Mouse (Mus musculus) bone marrow, adult 2 months (tissue): ENCODE results near the gene 2310022B05Rik. TPM values are rescaled to one million over a fixed set of nuclear protein-coding genes. Genes with fewer than 3 reads are reported as not detected.

ENCODE experiments used
- H3K27ac ChIP-seq: fragments of 200-500 bp; 2 replicates; pipeline ENCODE4 v1.5.1; 2012; ENCODE audit warnings: low read depth, mild to moderate bottlenecking, control low read depth, inconsistent platforms, low read length; ENCODE audit not compliant: control insufficient read depth, poor library complexity, insufficient read depth
- H3K4me1 ChIP-seq: fragments of 200-500 bp; 2 replicates; pipeline ENCODE4 v1.6.1; 2011; ENCODE audit warnings: low read length; ENCODE audit not compliant: control insufficient read depth, insufficient read depth
- H3K4me3 ChIP-seq: fragments of 200-500 bp; replicated peaks from 2 replicates; pipeline ENCODE3; 2011; ENCODE audit warnings: mild to moderate bottlenecking, low read depth, low read length, control low read depth; ENCODE audit not compliant: control insufficient read depth
- CTCF ChIP-seq: fragments of 200-500 bp; IDR thresholded peaks from 2 replicates; pipeline ENCODE4 v1.5.1; 2011; ENCODE audit warnings: low read length, control low read depth; ENCODE audit not compliant: control insufficient read depth, insufficient read depth
- POLR2A ChIP-seq: fragments of 200-500 bp; IDR thresholded peaks from 2 replicates; pipeline ENCODE4 v1.6.1; 2011; ENCODE audit warnings: low read depth, mild to moderate bottlenecking, control low read depth, low read length, borderline replicate concordance; ENCODE audit not compliant: control insufficient read depth
- WGBS: fragments of 180-500 bp; shearing (Covaris S2); methylation state at CpG from one replicate; pipeline ENCODE4 v1.1.7; 2018; 5-methylcytosine and 5-hydroxymethylcytosine counted together
- polyA plus RNA-seq: library from polyadenylated mRNA; stranded (reverse); fragments of >200 nt; gene quantifications from 2 replicates; pipeline ENCODE4 v1.2.4, GENCODE M21; 2011; ENCODE audit warnings: low replicate concordance; ENCODE audit not compliant: missing spikeins, insufficient read depth, insufficient read length

Gene 2310022B05Rik
- polyA plus RNA-seq, 1 experiment, result 11.0 TPM

- no peak overlapping the region for H3K4me3 ChIP-seq
- peaks cover 2% of the 10 kb centered on the region; the same call in 1 of the 2 replicates for H3K4me1 ChIP-seq
- H3K27ac ChIP-seq, result no peak overlapping the region
- 85% methylated on average over 4 of the region's 4 CpGs for WGBS
- no peak for TF ChIP-seq CTCF
- TF ChIP-seq POLR2A, result no peak
Observed at GRCm38 (mm10) chr8:124652546-124652945, 10.6 kb downstream of the 2310022B05Rik start.

- WGBS, result 95% methylated on average over 20 of the region's 20 CpGs
- Histone ChIP-seq H3K4me3 (no peak overlapping the region), H3K27ac (no peak overlapping the region), H3K4me1 (no peaks in the 10 kb centered on the region)
- TF ChIP-seq POLR2A (no peak), CTCF (no peak)
Observed at GRCm38 (mm10) chr8:124651776-124652175, 11.4 kb downstream of the 2310022B05Rik start.

GRCm38 (mm10) chr8:124648311-124648710 is 14.9 kb downstream of the 2310022B05Rik start:
- H3K4me1 ChIP-seq, result no peaks in the 10 kb centered on the region
- H3K27ac ChIP-seq, result no peak overlapping the region
- no peak overlapping the region for H3K4me3 ChIP-seq
- TF ChIP-seq POLR2A, result no peak
- no peak for TF ChIP-seq CTCF

DNA sequence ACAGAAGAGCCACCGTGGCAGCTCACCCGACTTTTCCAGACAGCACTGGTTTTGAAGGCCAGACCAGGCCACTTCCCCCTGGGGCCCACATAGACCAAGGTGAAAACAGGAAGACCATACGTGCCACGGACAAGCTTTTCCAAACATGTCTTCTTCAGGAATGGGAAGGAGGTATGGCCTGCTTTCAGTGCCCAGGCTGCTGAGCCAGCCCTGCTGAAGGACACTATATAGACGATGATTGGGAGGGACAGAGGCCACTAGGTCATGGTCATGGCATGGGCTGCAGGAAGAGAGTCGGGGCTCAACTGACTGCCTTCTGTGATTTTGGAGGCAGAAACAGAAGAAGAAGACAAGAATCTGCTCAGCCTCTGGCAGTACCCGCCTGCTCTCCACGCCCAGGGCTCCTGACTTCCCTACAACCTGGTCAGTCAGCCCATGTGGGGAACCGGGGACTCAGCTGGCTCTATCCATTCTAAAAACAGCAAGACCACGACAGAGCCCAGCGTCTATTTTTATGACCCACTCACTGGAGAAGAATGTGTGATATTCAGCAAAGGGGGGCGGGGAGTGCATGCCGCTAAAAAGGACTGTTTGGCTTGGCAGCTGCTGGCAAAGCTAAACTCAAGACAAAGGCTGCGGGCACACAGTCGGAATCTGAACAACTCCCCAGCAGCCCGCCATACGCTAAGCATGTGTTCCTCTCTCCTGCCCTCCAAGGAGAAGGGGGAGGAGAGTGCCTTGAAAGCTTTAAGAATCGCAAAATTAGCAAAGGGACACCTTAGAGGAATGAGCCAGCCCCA is 19.4 kb downstream of the 2310022B05Rik start:
- no peaks in the 10 kb centered on the region for H3K4me1 ChIP-seq
- no peak overlapping the region for H3K4me3 ChIP-seq
- no peak for TF ChIP-seq CTCF
- TF ChIP-seq POLR2A, result no peak
- WGBS, result 64% methylated on average over 18 of the region's 18 CpGs
- H3K27ac ChIP-seq, result no peak overlapping the region

DNA sequence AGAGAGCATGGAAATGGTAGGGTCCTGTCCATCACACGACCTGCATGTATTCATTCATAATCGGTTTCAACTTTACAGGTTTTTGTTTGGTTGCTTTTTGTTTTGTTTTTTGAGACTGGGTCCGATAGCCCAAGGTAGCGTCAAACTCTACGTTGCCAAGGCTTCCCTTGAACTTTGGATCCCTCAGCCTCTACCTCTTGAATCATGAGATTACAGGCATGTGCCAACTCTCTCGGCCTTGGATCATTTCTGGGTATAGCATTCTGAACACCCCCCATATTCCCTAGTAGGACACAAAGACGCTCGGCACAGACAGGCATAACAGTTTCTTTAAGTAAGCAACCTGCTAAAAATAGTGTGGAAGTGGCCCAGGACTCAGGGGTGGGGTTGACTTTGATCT is 21.6 kb downstream of the 2310022B05Rik start:
- Histone ChIP-seq H3K4me1 (no peaks in the 10 kb centered on the region), H3K4me3 (no peak overlapping the region), H3K27ac (no peak overlapping the region)
- no peak for TF ChIP-seq POLR2A
- 93% methylated on average over 8 of the region's 8 CpGs for WGBS

DNA sequence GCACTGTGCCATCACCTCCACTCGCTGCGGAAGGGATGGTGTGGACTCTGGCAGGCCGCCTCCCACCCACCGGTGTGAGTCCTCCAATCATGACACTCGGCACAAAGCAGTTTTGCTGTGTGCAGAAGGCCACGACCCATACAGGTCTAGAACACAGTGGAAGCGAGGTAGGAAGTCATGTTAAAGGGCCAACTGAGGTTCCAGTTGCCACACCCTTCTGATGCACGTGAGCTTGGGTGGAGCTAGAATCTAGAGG is 28.0 kb downstream of the 2310022B05Rik start:
- TF ChIP-seq CTCF (no peak), POLR2A (no peak)
- H3K4me3 ChIP-seq, result no peak overlapping the region
- WGBS, result 80% methylated on average over 8 of the region's 8 CpGs
- H3K4me1 ChIP-seq, result no peaks in the 10 kb centered on the region
- no peak overlapping the region for H3K27ac ChIP-seq

- Histone ChIP-seq H3K4me3 (no peak overlapping the region), H3K4me1 (no peaks in the 10 kb centered on the region), H3K27ac (no peak overlapping the region)
- 86% methylated on average over 13 of the region's 13 CpGs for WGBS
- TF ChIP-seq POLR2A, result no peak
Observed at GRCm38 (mm10) chr8:124634411-124635246, 28.5 kb downstream of the 2310022B05Rik start.

- TF ChIP-seq CTCF, result no peak
- no peak for TF ChIP-seq POLR2A
- WGBS, result 71% methylated on average over 14 of the region's 14 CpGs
- no peak overlapping the region for H3K4me3 ChIP-seq
Observed at GRCm38 (mm10) chr8:124633001-124633703, 30.0 kb downstream of the 2310022B05Rik start.

More at GRCm38 (mm10) chr8:124633001-124633703, 30.0 kb downstream of the 2310022B05Rik start:
- no peak overlapping the region for H3K27ac ChIP-seq
- H3K4me1 ChIP-seq, result no peaks in the 10 kb centered on the region
